In the genomic region with DNA sequence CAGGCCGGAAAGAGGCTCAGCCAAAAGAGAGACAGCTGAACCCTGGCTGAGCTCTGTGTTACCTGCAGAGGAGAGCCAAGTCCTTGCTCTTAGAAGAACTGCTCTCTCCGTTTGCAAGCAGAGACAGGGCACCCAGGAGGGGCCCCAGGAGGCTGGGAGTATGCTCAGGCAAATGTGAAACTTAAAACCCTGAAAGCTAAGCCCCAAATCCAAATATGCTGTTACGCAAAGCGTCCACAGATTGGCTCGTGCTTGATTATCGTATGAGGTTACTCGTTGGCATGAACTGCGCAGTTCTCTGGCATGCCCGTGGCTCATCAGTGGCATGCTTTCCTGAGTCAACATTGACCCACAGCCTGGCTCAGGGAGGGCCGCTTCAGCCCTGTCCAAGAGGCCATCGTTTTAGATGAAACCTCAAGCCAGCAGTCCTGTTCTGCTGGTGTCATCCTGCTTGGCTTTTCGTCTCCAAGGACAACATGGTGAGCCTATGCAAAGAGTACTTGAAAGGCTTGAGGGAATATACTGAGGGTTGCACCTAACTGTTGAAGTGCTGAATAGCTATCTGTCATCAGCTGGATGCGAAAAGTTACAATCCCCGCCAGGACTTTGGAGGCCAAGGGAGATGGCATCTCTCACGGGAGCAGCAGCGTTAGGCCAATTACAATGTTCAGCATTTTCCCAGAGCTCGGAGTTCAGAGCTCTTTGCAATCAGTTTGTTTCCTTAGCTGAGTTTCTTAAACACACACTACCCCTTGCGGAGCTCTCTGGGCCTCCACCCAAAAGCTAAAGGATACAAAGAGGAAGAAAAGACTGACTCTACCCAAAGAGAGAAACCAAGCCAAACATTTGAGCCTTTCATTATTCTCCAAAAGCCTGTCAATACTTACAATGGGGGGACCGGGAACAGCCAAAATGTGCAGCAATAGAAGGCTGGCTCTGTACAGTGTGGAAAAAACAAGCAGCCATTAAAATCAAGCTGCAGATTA, we compare ENCODE assay signal across 9 mouse cellular contexts.
DNase-seq lines count a peak whose midpoint lies in the region; ATAC-seq lines count a peak whose summit lies in the region.
"Had no signal": no experiment of that assay in that cellular context is flagged by ENCODE, and none has a peak within 500 bp of the region (broad histone marks: within the 10 kb centered on the region; RNA-seq: fewer than 3 reads in every experiment).

No protein-coding gene starts in this region.

- no peak overlapping the region for H3K4me3 ChIP-seq in midbrain, embryonic 13.5 days (replicated peaks)
- H3K4me3 ChIP-seq: liver, embryonic 13.5 days had no signal

- H3K4me1 ChIP-seq in midbrain, embryonic 13.5 days (replicated peaks) = peaks cover 13% of the 10 kb centered on the region
- H3K4me1 ChIP-seq: liver, embryonic 13.5 days had no signal

- H3K27ac ChIP-seq in midbrain, embryonic 13.5 days = no peak overlapping the region; the same call in 1 of the 2 replicates
- H3K27ac ChIP-seq: liver, embryonic 13.5 days had no signal

- intact Hi-C loops in gastrocnemius, postnatal 36 days (cut with DNase I) = no loop called here

- H3K27me3 ChIP-seq in midbrain, embryonic 13.5 days = no peaks in the 10 kb centered on the region
- H3K27me3 ChIP-seq: liver, embryonic 13.5 days had no signal

- no peak for DNase-seq in frontal cortex, postnatal 36 days (ENCODE audit: low spot score in 2 of 2)
- peak; percentile 10 for DNase-seq in right cerebral cortex, postnatal 25 days
- DNase-seq in right cerebral cortex, postnatal 4 days = no peak
- peak; percentile 16 to 39 for DNase-seq in gastrocnemius, postnatal 36 days
- no peak for DNase-seq in spleen, adult 18-20 months
- DNase-seq: liver, embryonic 13.5 days had no signal

- H3K4me2 ChIP-seq in midbrain, embryonic 13.5 days (replicated peaks) = no peak overlapping the region
- H3K4me2 ChIP-seq: liver, embryonic 13.5 days had no signal

- peak; percentile 59 for ATAC-seq in frontal cortex, adult (ENCODE audit: low TSS enrichment)
- peak; percentile 48; the same call in 1 of the 2 replicates for ATAC-seq in midbrain, embryonic 13.5 days
- ATAC-seq in megakaryocyte-erythroid progenitor cell, adult 5-6 weeks (replicated peaks; ENCODE audit: low FRiP score, low TSS enrichment, poor library complexity, severe bottlenecking) = no peak

- no peaks in the 10 kb centered on the region for H3K36me3 ChIP-seq in midbrain, embryonic 13.5 days
- H3K36me3 ChIP-seq: liver, embryonic 13.5 days had no signal

- H3K9ac ChIP-seq in midbrain, embryonic 13.5 days (replicated peaks) = no peak overlapping the region
- H3K9ac ChIP-seq: liver, embryonic 13.5 days had no signal

- 61% methylated on average over 19 of the region's 19 CpGs for whole genome bisulfite sequencing in midbrain, embryonic 13.5 days

- H3K9me3 ChIP-seq in midbrain, embryonic 13.5 days = no peaks in the 10 kb centered on the region
- H3K9me3 ChIP-seq: liver, embryonic 13.5 days had no signal

Comparison
In these comparisons a context has a peak if more than half of its experiments do, and no peak if none do; other contexts are left out.
1. DNase-seq: peak in right cerebral cortex, postnatal 25 days (single experiment) and gastrocnemius, postnatal 36 days (2 of 2); none in frontal cortex, postnatal 36 days (0 of 2), right cerebral cortex, postnatal 4 days (single experiment) and spleen, adult 18-20 months (0 of 2).